Mouse (Mus musculus): ENCODE results near the gene Mgst2.

DNA sequence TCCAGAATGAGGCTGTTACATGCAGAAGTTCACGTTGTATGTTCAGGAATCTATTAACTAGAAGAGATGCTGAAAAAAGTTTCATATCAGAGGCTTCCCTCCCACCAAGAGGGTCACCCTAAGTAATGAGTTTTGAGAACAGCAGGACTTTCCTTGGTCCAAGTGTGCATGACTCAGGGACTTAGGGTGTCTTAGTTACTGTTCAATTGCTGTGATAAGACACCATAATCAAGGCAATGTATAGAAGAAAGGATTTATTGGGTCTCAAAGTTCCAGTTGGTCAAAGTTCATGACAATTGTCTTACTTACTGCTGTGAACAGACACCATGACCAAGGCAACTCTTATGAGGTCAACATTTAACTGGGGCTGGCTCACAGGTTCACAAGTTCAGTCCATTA is 10.9 kb downstream of the Mgst2 start:
- TF ChIP-seq CTCF (IDR thresholded peaks at IDR 0.05; ENCODE audit: control insufficient read depth, insufficient read depth, insufficient replicate concordance, low read depth, low read length) (no peak), POLR2A (IDR thresholded peaks at IDR 0.05; ENCODE audit: control insufficient read depth, low read depth, low read length) (no peak)

Data from testis, adult 2 months (tissue).